Comparison of ENCODE assay signal across 15 mouse cellular contexts in the genomic region with DNA sequence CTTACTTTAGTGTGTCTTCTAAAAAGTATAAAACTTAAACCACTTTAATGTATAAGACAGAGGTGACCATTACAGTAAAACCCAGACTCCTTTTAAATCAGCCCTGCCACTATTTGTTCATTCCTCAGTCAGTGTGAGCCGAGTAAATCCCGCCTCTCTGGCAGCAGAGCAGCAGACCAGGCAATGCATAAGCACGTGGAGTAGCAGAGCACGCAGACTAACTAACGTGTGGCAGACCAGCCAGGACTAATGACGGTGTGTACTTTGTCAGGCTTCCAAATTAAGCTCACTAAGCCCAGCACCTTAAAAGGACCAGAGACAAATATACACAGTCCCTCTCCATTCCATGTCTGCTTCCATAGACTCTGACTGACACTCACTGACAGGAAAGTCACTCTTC. TPM values are rescaled to one million over a fixed set of nuclear protein-coding genes. Genes with fewer than 3 reads are reported as not detected.
A peak's percentile ranks its signal among the peaks of the same experiment; 100 is the strongest.
DNase-seq lines count a peak whose midpoint lies in the region; ATAC-seq and TF ChIP-seq lines count a peak whose summit lies in the region.
"Had no signal": no experiment of that assay in that cellular context is flagged by ENCODE, and none has a peak within 500 bp of the region (broad histone marks: within the 10 kb centered on the region; RNA-seq: fewer than 3 reads in every experiment).

No protein-coding gene starts in this region.

- H3K27ac ChIP-seq in kidney, embryonic 14.5 days (ENCODE audit: low read depth, low read length), result no peak overlapping the region
- H3K27ac ChIP-seq in layer of hippocampus, adult 2 months, result no peak overlapping the region
- H3K27ac ChIP-seq: hindbrain, embryonic 12.5 days; intestine, embryonic 15.5 days; liver, embryonic 14.5 days had no signal

- H3K9me3 ChIP-seq in kidney, embryonic 14.5 days (ENCODE audit: control insufficient read depth, low read length), result no peaks in the 10 kb centered on the region
- H3K9me3 ChIP-seq: hindbrain, embryonic 12.5 days; intestine, embryonic 15.5 days had no signal

- no peak for TF ChIP-seq CTCF in layer of hippocampus, adult 2 months (conservative IDR thresholded peaks at IDR 0.05)

- H3K4me3 ChIP-seq in kidney, embryonic 14.5 days (ENCODE audit: low read length), result no peak overlapping the region
- no peak overlapping the region for H3K4me3 ChIP-seq in layer of hippocampus, adult 2 months
- H3K4me3 ChIP-seq: hindbrain, embryonic 12.5 days; intestine, embryonic 15.5 days had no signal

- DNase-seq in kidney, adult 8-10 months, result peak; percentile 22 to 30
- DNase-seq in heart, postnatal 10 days, result peak; percentile 29 to 53
- DNase-seq in lung, postnatal 36 days, result peak; percentile 42
- DNase-seq in cerebellum, adult 9-10 months, result no peak
- no peak for DNase-seq in layer of hippocampus, adult 2 months (ENCODE audit: low spot score in 2 of 2)
- DNase-seq: adrenal gland, postnatal 10 days; cerebellum, adult 2 months; layer of hippocampus, adult 9-11 months; thymus, adult 2 months had no signal

- WGBS in kidney, embryonic 14.5 days, result 78% methylated on average over 6 of the region's 6 CpGs

- intact Hi-C loops in heart, postnatal 10 days (cut with DNase I), result no loop called here

- no peak overlapping the region for H3K4me2 ChIP-seq in kidney, embryonic 14.5 days (replicated peaks; ENCODE audit: low read depth, low read length)
- H3K4me2 ChIP-seq: hindbrain, embryonic 12.5 days; intestine, embryonic 15.5 days had no signal

- peaks cover 48% of the 10 kb centered on the region for H3K36me3 ChIP-seq in kidney, embryonic 14.5 days (ENCODE audit: control insufficient read depth, insufficient read depth, low read length)

- no peaks in the 10 kb centered on the region for H3K27me3 ChIP-seq in kidney, embryonic 14.5 days (ENCODE audit: control insufficient read depth, insufficient read depth, low read length)
- H3K27me3 ChIP-seq: hindbrain, embryonic 12.5 days; intestine, embryonic 15.5 days had no signal

- H3K4me1 ChIP-seq in kidney, embryonic 14.5 days (ENCODE audit: control insufficient read depth, insufficient read depth, low read length), result no peaks in the 10 kb centered on the region
- H3K4me1 ChIP-seq: hindbrain, embryonic 12.5 days; intestine, embryonic 15.5 days had no signal

- no peak for ATAC-seq in kidney, embryonic 14.5 days (ENCODE audit: low FRiP score, low TSS enrichment)
- 0 out of 2 replicates have a peak, but pooled peaks have one; percentile 36 for ATAC-seq in common myeloid progenitor, adult 5-6 weeks (replicated peaks; ENCODE audit: low read depth, poor library complexity, severe bottlenecking)
- ATAC-seq: forebrain, embryonic 16.5 days; intestine, embryonic 15.5 days had no signal

- H3K9ac ChIP-seq in kidney, embryonic 14.5 days (ENCODE audit: low read depth, low read length), result no peak overlapping the region
- H3K9ac ChIP-seq: hindbrain, embryonic 12.5 days; intestine, embryonic 15.5 days; liver, embryonic 14.5 days had no signal

RNA-seq across cellular contexts. Expression of gene Ublcp1, which starts 8.8 kb away (rescaled TPM):
- 75.4 and 78.4 TPM in 2 replicates for polyA plus RNA-seq in kidney, embryonic 14.5 days (2014; fragmentation: Nextera tagmentation; extraction: Ambion mirVana)
- 17.4 and 30.9 TPM in 2 replicates for total RNA-seq in common myeloid progenitor, adult 5-6 weeks (2017)
- 10 to 100 TPM; 36.6 to 40.9 TPM for total RNA-seq in heart, postnatal 10 days (2021)
- 10 to 100 TPM; 50.1 to 50.4 TPM for total RNA-seq in layer of hippocampus, adult 2 months (2021)

RNA-seq across cellular contexts. Expression of gene Rnf145, which starts 57.3 kb away (rescaled TPM):
- polyA plus RNA-seq in kidney, embryonic 14.5 days (2014; fragmentation: Nextera tagmentation; extraction: Ambion mirVana), result 76.9 and 82.0 TPM in 2 replicates
- 29.1 and 42.5 TPM in 2 replicates for total RNA-seq in common myeloid progenitor, adult 5-6 weeks (2017)
- total RNA-seq in heart, postnatal 10 days (2021), result 10 to 100 TPM; 25.2 to 26.1 TPM
- 10 to 100 TPM; 95.7 to 97.0 TPM for total RNA-seq in layer of hippocampus, adult 2 months (2021)

Comparison
In these comparisons a context has a peak if more than half of its experiments do, and no peak if none do; other contexts are left out.
1. DNase-seq: peak in kidney, adult 8-10 months (2 of 2), heart, postnatal 10 days (2 of 2) and lung, postnatal 36 days (single experiment); none in cerebellum, adult 9-10 months (single experiment) and layer of hippocampus, adult 2 months (0 of 2).